Mouse (Mus musculus): ENCODE results near the gene Shisa8.
"Not testable (repeated sequence)": the region's sequence is repeated elsewhere in the genome, so short reads cannot be mapped to it uniquely, and the experiment has no call there.

The Shisa8 gene

GRCm38 (mm10) chr15:82212752-82213063, at the start of gene Shisa8:
TSS of gene Shisa8 (minus strand) at chr15:82212815.
- DNase-seq: no peak

- DNase-seq: peak; percentile 62
Measured at GRCm38 (mm10) chr15:82259510-82259909, 46.9 kb upstream of the Shisa8 start.

GRCm38 (mm10) chr15:82255944-82256383, 43.3 kb upstream of the Shisa8 start:
- DNase-seq: no peak

DNA sequence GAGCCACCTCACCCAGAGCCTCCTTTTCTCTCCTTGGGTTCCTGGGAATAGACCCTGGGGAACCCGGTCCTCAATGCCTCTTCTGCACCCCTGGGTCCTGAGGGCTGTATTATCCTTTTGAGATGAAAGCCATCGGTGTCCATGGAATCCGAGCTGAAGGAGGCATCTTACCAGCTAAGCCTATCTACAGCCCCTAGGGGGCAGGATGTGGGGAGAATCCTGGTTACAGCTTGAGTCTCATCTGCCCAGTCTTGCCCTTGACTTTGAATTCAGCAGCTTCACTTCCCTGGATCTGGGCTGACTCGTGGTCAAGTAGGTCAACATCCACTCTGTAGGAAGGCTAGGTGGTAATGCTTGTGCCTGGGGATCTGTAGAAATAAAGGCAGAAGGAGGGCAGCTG, 42.6 kb upstream of the Shisa8 start:
- DNase-seq: no peak

DNA sequence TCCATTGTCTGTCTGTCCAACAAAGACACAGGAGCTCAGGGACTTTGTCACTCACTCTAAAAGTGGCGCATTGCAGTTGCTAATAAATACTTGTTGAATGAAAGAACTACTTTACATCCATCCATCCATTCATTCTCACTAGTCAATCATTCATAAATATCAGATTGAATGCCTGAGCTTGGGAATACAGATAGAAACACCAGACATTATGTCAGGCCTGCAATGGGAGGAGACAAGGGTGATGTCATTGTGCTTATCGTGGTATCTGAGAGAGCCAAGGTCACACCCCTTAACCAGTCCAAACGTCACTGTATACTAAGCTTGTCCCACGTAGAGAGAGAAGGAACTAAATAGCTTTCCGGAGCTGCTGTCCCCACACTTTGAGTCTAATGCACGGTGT, 39.5 kb upstream of the Shisa8 start, which contains the start of gene 1500009C09Rik:
Gene 1500009C09Rik (plus strand): TSS at position 301 of the 400 bp plus-strand sequence.
- DNase-seq: no peak

GRCm38 (mm10) chr15:82251579-82251978, 39.0 kb upstream of the Shisa8 start:
- DNase-seq: no peak

DNA sequence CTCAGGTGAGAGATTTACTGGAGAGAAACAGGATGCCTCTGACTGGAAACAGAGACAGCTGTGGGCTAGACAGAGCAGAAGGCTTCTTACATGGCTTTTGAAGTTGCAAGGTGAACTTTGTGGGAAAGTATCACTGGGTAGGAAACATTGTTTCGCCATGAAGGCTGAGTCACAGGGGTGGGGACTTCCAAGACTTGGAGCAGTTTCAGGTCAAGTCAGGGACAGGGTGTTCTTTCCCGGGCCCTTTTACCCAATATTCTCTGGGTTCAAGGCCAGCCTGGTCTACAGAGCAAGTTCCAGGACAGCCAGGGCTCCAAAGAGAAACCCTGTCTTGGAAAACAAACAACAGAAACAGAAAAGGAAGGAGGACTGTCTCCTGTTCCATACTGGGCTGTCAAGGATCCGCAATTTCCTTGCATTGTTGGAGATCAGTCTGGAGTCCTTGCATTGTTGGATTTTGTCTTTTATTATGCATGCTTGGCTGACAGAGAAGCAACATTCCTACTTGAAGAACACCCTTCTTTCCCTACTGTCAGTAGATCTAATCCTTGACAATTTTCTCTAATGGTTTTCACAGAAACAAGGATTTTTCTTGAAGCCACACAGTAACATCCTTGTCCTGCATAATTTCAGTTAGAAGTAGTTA, 34.6 kb upstream of the Shisa8 start:
- no peak for DNase-seq

DNA sequence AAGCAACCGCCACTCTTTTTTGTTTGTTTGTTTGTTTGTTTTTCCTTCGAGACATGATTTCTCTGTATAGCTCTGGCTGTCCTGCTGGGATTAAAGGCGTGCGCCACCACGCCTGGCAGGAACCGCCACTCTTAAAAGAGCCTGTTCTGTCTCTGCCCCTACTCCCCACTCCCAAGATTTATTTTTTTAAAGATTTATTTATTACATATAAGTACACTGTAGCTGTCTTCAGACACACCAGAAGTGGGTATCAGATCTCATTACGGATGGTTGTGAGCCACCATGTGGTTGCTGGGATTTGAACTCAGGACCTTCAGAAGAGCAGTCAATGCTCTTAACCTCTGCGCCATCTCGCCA, 32.2 kb upstream of the Shisa8 start:
- not testable (repeated sequence) for DNase-seq

- DNase-seq: peak; percentile 90
Measured at GRCm38 (mm10) chr15:82244115-82244804, 31.6 kb upstream of the Shisa8 start, which contains the start of gene Cenpm. TSS of gene Cenpm (minus strand) at chr15:82244748.

DNA sequence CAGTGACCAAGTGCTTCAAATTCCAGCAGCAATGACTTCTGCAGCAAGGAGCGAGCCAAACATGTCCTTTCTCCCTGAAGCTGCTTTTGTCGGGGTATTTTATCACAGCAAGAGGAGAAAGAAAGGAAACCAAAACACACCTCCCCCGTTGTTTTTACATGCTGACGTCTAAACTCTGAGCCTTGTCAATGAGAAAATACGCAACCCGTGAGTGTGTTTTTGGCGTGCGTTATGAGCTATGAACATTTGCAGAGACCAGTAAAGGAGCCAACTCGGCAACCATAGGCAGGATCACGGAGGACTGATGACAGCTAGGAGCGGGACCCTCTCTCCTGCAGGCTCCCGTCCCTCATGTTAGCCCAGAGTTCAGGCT, 31.1 kb upstream of the Shisa8 start:
- no peak for DNase-seq

DNA sequence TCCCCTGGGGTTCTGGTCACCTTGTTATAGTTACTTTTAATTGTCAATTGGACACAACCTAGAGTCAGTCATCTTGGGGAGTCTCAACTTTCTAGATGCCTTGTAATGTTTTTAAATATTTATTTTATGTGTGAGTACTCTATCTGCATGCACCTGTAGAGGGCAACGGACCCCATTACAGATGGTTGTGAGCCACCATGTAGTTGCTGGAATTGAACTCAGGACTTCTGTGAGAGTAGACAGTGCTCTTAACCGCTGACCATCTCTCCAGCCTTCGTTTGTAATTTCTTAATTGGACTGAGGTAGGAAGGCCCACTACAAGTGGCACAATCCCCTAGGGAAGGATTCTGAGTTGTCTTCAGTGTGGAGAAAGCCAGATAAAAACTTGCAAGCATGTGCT, 30.7 kb upstream of the Shisa8 start:
- no peak for DNase-seq

GRCm38 (mm10) chr15:82236565-82236964, 23.9 kb upstream of the Shisa8 start:
- peak; percentile 87 for DNase-seq

GRCm38 (mm10) chr15:82235661-82236060, 23.0 kb upstream of the Shisa8 start:
- DNase-seq: no peak

- no peak for DNase-seq
Measured at GRCm38 (mm10) chr15:82232651-82233050, 20.0 kb upstream of the Shisa8 start.

DNA sequence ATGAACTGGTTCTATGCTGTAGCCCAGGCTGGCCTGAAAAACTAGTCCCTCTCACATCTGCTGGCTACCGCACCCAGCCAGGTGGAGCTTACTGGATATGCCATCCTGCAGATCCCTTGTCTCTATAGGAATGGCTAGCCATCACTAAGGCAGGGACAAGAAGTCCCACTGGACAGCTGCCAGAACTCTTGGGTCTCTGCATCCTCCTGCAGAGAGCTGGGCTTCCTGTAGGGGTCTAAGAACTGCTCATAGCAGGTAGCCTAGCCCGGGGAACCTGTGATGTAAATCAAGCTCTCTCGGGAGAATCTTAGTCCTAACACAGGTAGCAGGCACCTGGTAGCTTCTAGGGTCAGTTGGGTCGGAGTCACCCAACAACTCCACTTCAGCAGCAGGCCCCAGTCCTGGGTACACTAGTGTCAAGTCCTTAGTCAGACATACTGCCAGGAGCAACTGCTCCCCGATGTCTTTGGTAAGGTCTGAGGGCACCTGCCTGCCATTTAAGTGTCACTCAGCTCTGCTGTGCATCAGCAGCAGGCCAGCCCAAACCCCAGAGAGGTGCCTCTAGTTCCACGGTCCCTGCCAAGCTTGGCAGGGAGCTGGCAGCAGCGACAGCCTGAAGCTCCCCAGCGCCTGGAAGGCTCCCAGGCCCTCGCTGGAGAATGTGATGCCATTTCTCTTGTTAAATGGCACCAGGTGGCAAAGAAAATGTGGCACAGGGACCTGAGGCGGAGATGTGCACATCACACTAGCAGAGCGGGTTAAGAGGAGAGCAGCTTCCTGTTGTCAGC, 19.2 kb upstream of the Shisa8 start:
- no peak for DNase-seq

- no peak for DNase-seq
Measured at GRCm38 (mm10) chr15:82231100-82231499, 18.5 kb upstream of the Shisa8 start.

- DNase-seq: no peak
Measured at GRCm38 (mm10) chr15:82230098-82230611, 17.5 kb upstream of the Shisa8 start.

- DNase-seq: no peak
Measured at GRCm38 (mm10) chr15:82229542-82230045, 17.0 kb upstream of the Shisa8 start.

GRCm38 (mm10) chr15:82225769-82226168, 13.2 kb upstream of the Shisa8 start:
- no peak for DNase-seq

GRCm38 (mm10) chr15:82224602-82225215, 12.1 kb upstream of the Shisa8 start:
- DNase-seq: no peak

- DNase-seq: no peak
Measured at GRCm38 (mm10) chr15:82223657-82224601, 11.3 kb upstream of the Shisa8 start, which contains the start of gene Tnfrsf13c. TSS of gene Tnfrsf13c (minus strand) at chr15:82224369.

- no peak for DNase-seq
Measured at GRCm38 (mm10) chr15:82223251-82223650, 10.6 kb upstream of the Shisa8 start.
